ENCODE assay signal across 10 mouse cellular contexts in genomic region chr5:99927951-99928350, GRCm38 (mm10). TPM values are rescaled to one million over a fixed set of nuclear protein-coding genes. Genes with fewer than 3 reads are reported as not detected.
A peak's percentile ranks its signal among the peaks of the same experiment; 100 is the strongest.
DNase-seq lines count a peak whose midpoint lies in the region; ATAC-seq and TF ChIP-seq lines count a peak whose summit lies in the region.
"Had no signal": no experiment of that assay in that cellular context is flagged by ENCODE, and none has a peak within 500 bp of the region (broad histone marks: within the 10 kb centered on the region; RNA-seq: fewer than 3 reads in every experiment).

No protein-coding gene starts in this region.

- no peaks in the 10 kb centered on the region for H3K9me3 ChIP-seq in hindbrain, embryonic 11.5 days (ENCODE audit: control insufficient read depth, low read length)
- H3K9me3 ChIP-seq in hindbrain, embryonic 12.5 days (replicated peaks) = no peaks in the 10 kb centered on the region
- no peaks in the 10 kb centered on the region for H3K9me3 ChIP-seq in liver, embryonic 13.5 days (replicated peaks)

- no peaks in the 10 kb centered on the region for H3K27me3 ChIP-seq in hindbrain, embryonic 11.5 days (ENCODE audit: control insufficient read depth, insufficient read depth, low read length)
- H3K27me3 ChIP-seq in hindbrain, embryonic 12.5 days = no peaks in the 10 kb centered on the region
- no peaks in the 10 kb centered on the region for H3K27me3 ChIP-seq in liver, embryonic 13.5 days
- H3K27me3 ChIP-seq in spleen, adult 2 months (ENCODE audit: control insufficient read depth, insufficient read depth, low read length) = no peaks in the 10 kb centered on the region

- 41% methylated on average over 4 of the region's 4 CpGs for WGBS in hindbrain, embryonic 11.5 days
- 52% methylated on average over 4 of the region's 4 CpGs for WGBS in hindbrain, embryonic 12.5 days
- 35% methylated on average over 4 of the region's 4 CpGs for WGBS in liver, embryonic 13.5 days (ENCODE audit: insufficient replicate concordance)
- WGBS in spleen, adult 2 months = 62% methylated on average over 4 of the region's 4 CpGs

- peak; percentile 60; the same call in 1 of the 2 replicates for TF ChIP-seq CTCF in spleen, adult 2 months (IDR thresholded peaks at IDR 0.05; ENCODE audit: extremely low read depth, insufficient read depth, insufficient read length, insufficient replicate concordance)

- TF ChIP-seq POLR2A in spleen, adult 2 months (IDR thresholded peaks at IDR 0.05; ENCODE audit: low read depth, low read length) = no peak

- no peak overlapping the region for H3K9ac ChIP-seq in hindbrain, embryonic 11.5 days (ENCODE audit: low read depth, low read length)
- H3K9ac ChIP-seq in hindbrain, embryonic 12.5 days = no peak overlapping the region
- no peak overlapping the region for H3K9ac ChIP-seq in liver, embryonic 13.5 days

- H3K36me3 ChIP-seq in hindbrain, embryonic 11.5 days (ENCODE audit: control insufficient read depth, insufficient read depth, low read length) = no peaks in the 10 kb centered on the region
- no peaks in the 10 kb centered on the region for H3K36me3 ChIP-seq in hindbrain, embryonic 12.5 days
- no peaks in the 10 kb centered on the region for H3K36me3 ChIP-seq in liver, embryonic 13.5 days
- no peaks in the 10 kb centered on the region for H3K36me3 ChIP-seq in spleen, adult 2 months (ENCODE audit: control insufficient read depth, insufficient read depth, low read length)

- no peak overlapping the region for H3K27ac ChIP-seq in hindbrain, embryonic 11.5 days (ENCODE audit: low read depth, low read length)
- no peak overlapping the region for H3K27ac ChIP-seq in hindbrain, embryonic 12.5 days
- H3K27ac ChIP-seq in liver, embryonic 13.5 days = no peak overlapping the region
- H3K27ac ChIP-seq in spleen, adult 2 months (ENCODE audit: insufficient read depth, low read length) = no peak overlapping the region
- H3K27ac ChIP-seq: macrophage had no signal

- H3K4me2 ChIP-seq in hindbrain, embryonic 11.5 days (replicated peaks; ENCODE audit: low read depth, low read length) = no peak overlapping the region
- H3K4me2 ChIP-seq in hindbrain, embryonic 12.5 days (replicated peaks) = no peak overlapping the region
- H3K4me2 ChIP-seq in liver, embryonic 13.5 days = no peak overlapping the region

- no peak overlapping the region for H3K4me3 ChIP-seq in hindbrain, embryonic 11.5 days (ENCODE audit: low read depth, low read length)
- H3K4me3 ChIP-seq in hindbrain, embryonic 12.5 days = no peak overlapping the region
- no peak overlapping the region for H3K4me3 ChIP-seq in liver, embryonic 13.5 days (replicated peaks)
- H3K4me3 ChIP-seq in spleen, adult 2 months (ENCODE audit: extremely low read depth, insufficient read depth, insufficient read length) = no peak overlapping the region
- H3K4me3 ChIP-seq: erythroblast, embryonic 14.5 days had no signal

- peak; percentile 63 for DNase-seq in hindbrain, embryonic 11.5 days (ENCODE audit: low spot score)
- DNase-seq in CD4-positive helper T cell, adult 2 months (ENCODE audit: low read depth, low spot score) = peak; percentile 52
- DNase-seq in adrenal gland, adult 18-20 months (ENCODE audit: low spot score in 2 of 2) = peak; percentile 44 to 57
- DNase-seq in fibroblast of lung, adult 2 months (ENCODE audit: low read depth) = peak; percentile 19
- peak; percentile 35 for DNase-seq in liver, embryonic 13.5 days
- peak in 1 of 2 experiments; percentile 35 for DNase-seq in spleen, adult 2 months (ENCODE audit: low read depth in 1 of 2, low spot score in 2 of 2)
- DNase-seq in right cerebral cortex, postnatal 14 days = no peak

- no peaks in the 10 kb centered on the region for H3K4me1 ChIP-seq in hindbrain, embryonic 11.5 days (replicated peaks; ENCODE audit: control insufficient read depth, insufficient read depth, low read length)
- no peaks in the 10 kb centered on the region for H3K4me1 ChIP-seq in hindbrain, embryonic 12.5 days
- no peaks in the 10 kb centered on the region for H3K4me1 ChIP-seq in liver, embryonic 13.5 days (replicated peaks)
- no peaks in the 10 kb centered on the region for H3K4me1 ChIP-seq in spleen, adult 2 months (ENCODE audit: control insufficient read depth, insufficient read depth, insufficient read length)

- ATAC-seq in hindbrain, embryonic 11.5 days (ENCODE audit: low FRiP score) = no peak
- ATAC-seq in hindbrain, embryonic 12.5 days (ENCODE audit: low FRiP score) = no peak
- ATAC-seq in liver, embryonic 13.5 days (ENCODE audit: low read depth) = no peak

RNA-seq across cellular contexts. Expression of gene Vamp9, which starts 21.9 kb away (rescaled TPM):
- 0.24 and 0.60 TPM in 2 replicates for polyA plus RNA-seq in hindbrain, embryonic 11.5 days (2014; fragmentation: Nextera tagmentation; extraction: Ambion mirVana)
- 0.50 TPM in 1 of 2 replicates, not detected in the other for polyA plus RNA-seq in hindbrain, embryonic 12.5 days (2016; fragmentation: Nextera tagmentation; extraction: Ambion mirVana)
- under 1 TPM; 0.48 to 0.63 TPM for total RNA-seq in adrenal gland, adult 18-20 months (2021)
- polyA plus RNA-seq in liver, embryonic 13.5 days (2015; fragmentation: Nextera tagmentation; extraction: Ambion mirVana) = not detected in 2 replicates
- not detected in 2 replicates for polyA plus RNA-seq in spleen, adult 2 months (2012; rRNA removed)
- polyA plus RNA-seq: erythroblast, embryonic 14.5 days; macrophage had no signal

RNA-seq across cellular contexts. Expression of gene Hnrnpd, which starts 50.8 kb away (rescaled TPM):
- 253 and 281 TPM in 2 replicates for polyA plus RNA-seq in hindbrain, embryonic 11.5 days (2014; fragmentation: Nextera tagmentation; extraction: Ambion mirVana)
- 445 and 497 TPM in 2 replicates for polyA plus RNA-seq in hindbrain, embryonic 12.5 days (2016; fragmentation: Nextera tagmentation; extraction: Ambion mirVana)
- total RNA-seq in adrenal gland, adult 18-20 months (2021) = 10 to 100 TPM; 82.5 to 88.8 TPM
- 84.1 and 109 TPM in 2 replicates for polyA plus RNA-seq in liver, embryonic 13.5 days (2015; fragmentation: Nextera tagmentation; extraction: Ambion mirVana)
- polyA plus RNA-seq in spleen, adult 2 months (2012; rRNA removed) = 78.3 and 91.9 TPM in 2 replicates

RNA-seq across cellular contexts. Expression of gene 4930524J08Rik, which starts 50.9 kb away (rescaled TPM):
- 2.7 and 3.6 TPM in 2 replicates for polyA plus RNA-seq in hindbrain, embryonic 11.5 days (2014; fragmentation: Nextera tagmentation; extraction: Ambion mirVana)
- polyA plus RNA-seq in hindbrain, embryonic 12.5 days (2016; fragmentation: Nextera tagmentation; extraction: Ambion mirVana) = 2.0 and 2.7 TPM in 2 replicates
- total RNA-seq in adrenal gland, adult 18-20 months (2021) = 1 to 10 TPM; 1.8 to 2.0 TPM
- 0.46 and 0.59 TPM in 2 replicates for polyA plus RNA-seq in liver, embryonic 13.5 days (2015; fragmentation: Nextera tagmentation; extraction: Ambion mirVana)
- polyA plus RNA-seq in spleen, adult 2 months (2012; rRNA removed) = 2.2 and 2.4 TPM in 2 replicates
